Mouse (Mus musculus): ENCODE measurements around the gene Zscan20. TPM values are rescaled to one million over a fixed set of nuclear protein-coding genes. Genes with fewer than 3 reads are reported as not detected.

Gene Zscan20
- total RNA-seq, 1 experiment = 9.0 TPM

- no peak for DNase-seq (ENCODE audit: low read depth, low spot score)
- Histone ChIP-seq H3K36me3 (ENCODE audit: control insufficient read depth, insufficient read depth, low read length, poor library complexity, severe bottlenecking) (no peaks in the 10 kb centered on the region), H3K27ac (ENCODE audit: insufficient read depth, low read depth, low read length, poor library complexity, severe bottlenecking) (no peak overlapping the region), H3K4me3 (ENCODE audit: insufficient read depth in 1 of 2, low read depth in 1 of 2, low read length in 2 of 2, poor library complexity in 1 of 2, severe bottlenecking in 1 of 2) (no peak overlapping the region), H3K9me3 (ENCODE audit: control insufficient read depth, insufficient read depth, low read depth, low read length) (no peaks in the 10 kb centered on the region), H3K4me1 (ENCODE audit: control insufficient read depth in 2 of 2, insufficient read depth in 2 of 2, low read length in 2 of 2, poor library complexity in 1 of 2) (peaks cover 2 to 5% of the 10 kb centered on the region in 2 experiments; a peak in 2 of 4 replicates), H3K9ac (ENCODE audit: insufficient read depth, low read depth, low read length, poor library complexity, severe bottlenecking) (no peak overlapping the region)
- in situ Hi-C loops (cut with MboI; ENCODE audit: low sequenced_read_pairs in 2 of 2, unreplicated experiment in 2 of 2) = no loop called here
- TF ChIP-seq MAFK (IDR thresholded peaks at IDR 0.05; ENCODE audit: insufficient read depth, low read depth, low read length) (no peak), CHD2 (IDR thresholded peaks at IDR 0.05; ENCODE audit: low read depth, low read length) (no peak), ZNF384 (IDR thresholded peaks at IDR 0.05; ENCODE audit: low read depth, low read length) (no peak), HCFC1 (IDR thresholded peaks at IDR 0.05; ENCODE audit: borderline replicate concordance, insufficient read depth, low read length) (no peak), ZC3H11A (IDR thresholded peaks at IDR 0.05; ENCODE audit: borderline replicate concordance, low read depth, low read length) (no peak)
These were observed 25.6 kb upstream of the Zscan20 start for GRCm38 (mm10) chr4:128635451-128635850.

- Histone ChIP-seq H3K4me1 (ENCODE audit: control insufficient read depth in 2 of 2, insufficient read depth in 2 of 2, low read length in 2 of 2, poor library complexity in 1 of 2) (no peaks in the 10 kb centered on the region), H3K9ac (ENCODE audit: insufficient read depth, low read depth, low read length, poor library complexity, severe bottlenecking) (no peak overlapping the region), H3K9me3 (ENCODE audit: control insufficient read depth, insufficient read depth, low read depth, low read length) (no peaks in the 10 kb centered on the region), H3K27ac (ENCODE audit: insufficient read depth, low read depth, low read length, poor library complexity, severe bottlenecking) (no peak overlapping the region), H3K36me3 (ENCODE audit: control insufficient read depth, insufficient read depth, low read length, poor library complexity, severe bottlenecking) (no peaks in the 10 kb centered on the region), H3K4me3 (ENCODE audit: insufficient read depth in 1 of 2, low read depth in 1 of 2, low read length in 2 of 2, poor library complexity in 1 of 2, severe bottlenecking in 1 of 2) (no peak overlapping the region)
- TF ChIP-seq ZC3H11A (IDR thresholded peaks at IDR 0.05; ENCODE audit: borderline replicate concordance, low read depth, low read length) = no peak
- no peak for DNase-seq (ENCODE audit: low read depth, low spot score)
- in situ Hi-C loops (cut with MboI; ENCODE audit: low sequenced_read_pairs in 2 of 2, unreplicated experiment in 2 of 2) = no loop called here
These were observed 11.2 kb upstream of the Zscan20 start for GRCm38 (mm10) chr4:128621109-128621508.

- in situ Hi-C loops (cut with MboI; ENCODE audit: low sequenced_read_pairs in 2 of 2, unreplicated experiment in 2 of 2) = no loop called here
- Histone ChIP-seq H3K9ac (ENCODE audit: insufficient read depth, low read depth, low read length, poor library complexity, severe bottlenecking) (no peak overlapping the region), H3K4me1 (ENCODE audit: control insufficient read depth in 2 of 2, insufficient read depth in 2 of 2, low read length in 2 of 2, poor library complexity in 1 of 2) (no peaks in the 10 kb centered on the region), H3K27ac (ENCODE audit: insufficient read depth, low read depth, low read length, poor library complexity, severe bottlenecking) (no peak overlapping the region), H3K4me3 (ENCODE audit: insufficient read depth in 1 of 2, low read depth in 1 of 2, low read length in 2 of 2, poor library complexity in 1 of 2, severe bottlenecking in 1 of 2) (no peak overlapping the region), H3K9me3 (ENCODE audit: control insufficient read depth, insufficient read depth, low read depth, low read length) (no peaks in the 10 kb centered on the region), H3K36me3 (ENCODE audit: control insufficient read depth, insufficient read depth, low read length, poor library complexity, severe bottlenecking) (no peaks in the 10 kb centered on the region)
- no peak for TF ChIP-seq CHD2 (IDR thresholded peaks at IDR 0.05; ENCODE audit: low read depth, low read length)
- no peak for TF ChIP-seq ZC3H11A (IDR thresholded peaks at IDR 0.05; ENCODE audit: borderline replicate concordance, low read depth, low read length)
- no peak for TF ChIP-seq HCFC1 (IDR thresholded peaks at IDR 0.05; ENCODE audit: borderline replicate concordance, insufficient read depth, low read length)
- TF ChIP-seq MAFK (IDR thresholded peaks at IDR 0.05; ENCODE audit: insufficient read depth, low read depth, low read length) = no peak
- DNase-seq (ENCODE audit: low read depth, low spot score) = no peak
These were observed 10.7 kb upstream of the Zscan20 start for GRCm38 (mm10) chr4:128620572-128620971.

- Histone ChIP-seq H3K4me1 (ENCODE audit: control insufficient read depth in 2 of 2, insufficient read depth in 2 of 2, low read length in 2 of 2, poor library complexity in 1 of 2) (no peaks in the 10 kb centered on the region), H3K4me3 (ENCODE audit: insufficient read depth in 1 of 2, low read depth in 1 of 2, low read length in 2 of 2, poor library complexity in 1 of 2, severe bottlenecking in 1 of 2) (no peak overlapping the region), H3K36me3 (ENCODE audit: control insufficient read depth, insufficient read depth, low read length, poor library complexity, severe bottlenecking) (no peaks in the 10 kb centered on the region), H3K9ac (ENCODE audit: insufficient read depth, low read depth, low read length, poor library complexity, severe bottlenecking) (no peak overlapping the region), H3K9me3 (ENCODE audit: control insufficient read depth, insufficient read depth, low read depth, low read length) (no peaks in the 10 kb centered on the region), H3K27ac (ENCODE audit: insufficient read depth, low read depth, low read length, poor library complexity, severe bottlenecking) (no peak overlapping the region)
- TF ChIP-seq ZC3H11A (IDR thresholded peaks at IDR 0.05; ENCODE audit: borderline replicate concordance, low read depth, low read length) = no peak
- TF ChIP-seq ZNF384 (IDR thresholded peaks at IDR 0.05; ENCODE audit: low read depth, low read length) = no peak
- TF ChIP-seq MAFK (IDR thresholded peaks at IDR 0.05; ENCODE audit: insufficient read depth, low read depth, low read length) = no peak
- no peak for TF ChIP-seq CHD2 (IDR thresholded peaks at IDR 0.05; ENCODE audit: low read depth, low read length)
- TF ChIP-seq HCFC1 (IDR thresholded peaks at IDR 0.05; ENCODE audit: borderline replicate concordance, insufficient read depth, low read length) = no peak
- DNase-seq (ENCODE audit: low read depth, low spot score) = no peak
- in situ Hi-C loops (cut with MboI; ENCODE audit: low sequenced_read_pairs in 2 of 2, unreplicated experiment in 2 of 2) = no loop called here
These were observed 9.1 kb upstream of the Zscan20 start for GRCm38 (mm10) chr4:128618963-128619362.

GRCm38 (mm10) chr4:128618246-128618911 lies 8.5 kb upstream of the Zscan20 start, which contains the start of gene Tlr12:
Gene Tlr12 (minus strand): TSS chr4:128618619.
- H3K27ac ChIP-seq (ENCODE audit: insufficient read depth, low read depth, low read length, poor library complexity, severe bottlenecking) = no peak within 1 kb of the TSS
- H3K36me3 ChIP-seq (ENCODE audit: control insufficient read depth, insufficient read depth, low read length, poor library complexity, severe bottlenecking) = no peaks in the 10 kb centered on the region
- TF ChIP-seq MAFK (IDR thresholded peaks at IDR 0.05; ENCODE audit: insufficient read depth, low read depth, low read length) (no peak), CHD2 (IDR thresholded peaks at IDR 0.05; ENCODE audit: low read depth, low read length) (no peak), ZNF384 (IDR thresholded peaks at IDR 0.05; ENCODE audit: low read depth, low read length) (no peak), ZC3H11A (IDR thresholded peaks at IDR 0.05; ENCODE audit: borderline replicate concordance, low read depth, low read length) (no peak), HCFC1 (IDR thresholded peaks at IDR 0.05; ENCODE audit: borderline replicate concordance, insufficient read depth, low read length) (no peak)
- H3K4me1 ChIP-seq (ENCODE audit: control insufficient read depth in 2 of 2, insufficient read depth in 2 of 2, low read length in 2 of 2, poor library complexity in 1 of 2) = no peaks in the 10 kb centered on the region
- DNase-seq (ENCODE audit: low read depth, low spot score) = no peak
- in situ Hi-C loops (cut with MboI; ENCODE audit: low sequenced_read_pairs in 2 of 2, unreplicated experiment in 2 of 2) = no loop called here
- no peak within 1 kb of the TSS for H3K4me3 ChIP-seq (ENCODE audit: insufficient read depth in 1 of 2, low read depth in 1 of 2, low read length in 2 of 2, poor library complexity in 1 of 2, severe bottlenecking in 1 of 2)
- no peak within 1 kb of the TSS for H3K9ac ChIP-seq (ENCODE audit: insufficient read depth, low read depth, low read length, poor library complexity, severe bottlenecking)
- no peaks in the 10 kb centered on the region for H3K9me3 ChIP-seq (ENCODE audit: control insufficient read depth, insufficient read depth, low read depth, low read length)

All from ES-E14 (cell line).